Mouse (Mus musculus): ENCODE results near the gene Lgals1. TPM values are rescaled to one million over a fixed set of nuclear protein-coding genes. Genes with fewer than 3 reads are reported as not detected.

Gene Lgals1
- polyA plus RNA-seq, 1 experiment: 42.9 TPM

DNA sequence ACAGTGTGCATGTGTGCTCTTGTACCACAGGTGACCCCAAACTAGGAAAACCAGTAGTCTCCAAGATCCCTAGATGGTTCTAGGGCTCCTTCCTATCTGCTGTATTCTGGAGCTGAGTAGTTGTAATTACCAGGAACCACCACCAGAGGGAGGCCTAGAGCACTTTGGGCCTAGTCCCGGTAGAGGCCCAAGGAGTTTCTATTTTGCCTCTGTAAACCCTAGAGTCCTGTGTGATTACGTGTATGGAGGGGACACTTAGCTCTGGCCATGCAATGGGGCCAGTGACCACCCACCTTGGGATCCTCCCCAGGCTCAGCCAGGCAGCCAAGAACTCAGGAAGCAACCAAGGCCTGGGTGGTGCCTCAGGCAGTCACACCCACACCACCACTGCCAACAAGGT is 23.3 kb upstream of the Lgals1 start:
- TF ChIP-seq CTCF (IDR thresholded peaks at IDR 0.05; ENCODE audit: extremely low read depth, insufficient read depth, low read length) (peak; percentile 87), POLR2A (IDR thresholded peaks at IDR 0.05; ENCODE audit: extremely low read depth, insufficient read depth, low read length) (no peak)
- Histone ChIP-seq H3K4me3 (ENCODE audit: insufficient read depth, low read length) (no peak overlapping the region), H3K4me1 (ENCODE audit: control insufficient read depth, insufficient read depth, low read length) (peaks cover 2% of the 10 kb centered on the region; the same call in 1 of the 2 replicates), H3K27ac (ENCODE audit: insufficient read depth, low read length) (no peak overlapping the region)

DNA sequence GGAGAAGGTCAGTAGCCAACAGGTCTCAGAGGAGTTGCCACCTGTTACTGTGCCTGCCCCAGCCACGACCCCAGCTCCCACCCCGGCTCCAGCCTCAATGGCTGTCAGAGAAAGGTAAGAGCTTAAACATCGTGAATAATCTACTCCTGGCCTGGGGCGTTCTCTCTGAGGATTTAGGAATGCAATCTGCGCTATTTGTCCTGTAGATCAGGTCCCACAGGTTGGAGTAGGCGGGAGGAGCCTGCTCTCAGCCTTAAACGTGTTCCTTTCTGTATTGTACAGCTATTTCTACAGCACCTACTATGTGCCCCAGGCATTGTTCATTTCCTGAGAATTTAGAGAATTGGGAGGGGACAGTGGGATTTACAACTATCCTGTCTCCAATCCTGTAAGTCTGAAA is 18.1 kb upstream of the Lgals1 start:
- Histone ChIP-seq H3K27ac (ENCODE audit: insufficient read depth, low read length) (no peak overlapping the region), H3K4me1 (ENCODE audit: control insufficient read depth, insufficient read depth, low read length) (peaks cover 1% of the 10 kb centered on the region; the same call in 1 of the 2 replicates), H3K4me3 (ENCODE audit: insufficient read depth, low read length) (no peak overlapping the region)
- TF ChIP-seq POLR2A (IDR thresholded peaks at IDR 0.05; ENCODE audit: extremely low read depth, insufficient read depth, low read length) (no peak), CTCF (IDR thresholded peaks at IDR 0.05; ENCODE audit: extremely low read depth, insufficient read depth, low read length) (no peak)

GRCm38 (mm10) chr15:78908982-78909381 is 17.5 kb upstream of the Lgals1 start:
- Histone ChIP-seq H3K27ac (ENCODE audit: insufficient read depth, low read length) (no peak overlapping the region), H3K4me3 (ENCODE audit: insufficient read depth, low read length) (no peak overlapping the region), H3K4me1 (ENCODE audit: control insufficient read depth, insufficient read depth, low read length) (no peaks in the 10 kb centered on the region)
- TF ChIP-seq POLR2A (IDR thresholded peaks at IDR 0.05; ENCODE audit: extremely low read depth, insufficient read depth, low read length) (no peak), CTCF (IDR thresholded peaks at IDR 0.05; ENCODE audit: extremely low read depth, insufficient read depth, low read length) (no peak)

DNA sequence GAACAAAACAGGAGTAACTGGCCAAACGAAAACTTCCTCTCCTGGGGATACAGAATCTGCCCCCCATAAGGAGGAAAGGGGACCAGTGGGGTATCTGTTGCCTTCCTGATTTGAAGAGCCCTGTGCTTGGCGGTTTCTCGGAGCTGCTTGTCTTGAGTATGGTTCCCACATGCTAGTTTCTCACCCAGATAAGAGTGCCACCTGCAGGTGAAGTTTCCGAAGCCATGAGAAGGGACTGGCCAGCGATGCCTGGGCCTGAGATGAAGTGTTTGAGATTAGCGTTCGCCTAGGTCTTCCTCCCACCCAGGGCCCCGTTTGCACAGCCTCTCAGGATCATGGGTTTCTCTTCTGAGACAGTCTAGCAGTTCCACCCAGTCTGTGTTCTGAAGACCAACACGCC is 14.5 kb upstream of the Lgals1 start:
- no peak overlapping the region for H3K4me3 ChIP-seq (ENCODE audit: insufficient read depth, low read length)
- H3K4me1 ChIP-seq (ENCODE audit: control insufficient read depth, insufficient read depth, low read length): peaks cover 4% of the 10 kb centered on the region; the same call in 1 of the 2 replicates
- no peak for TF ChIP-seq POLR2A (IDR thresholded peaks at IDR 0.05; ENCODE audit: extremely low read depth, insufficient read depth, low read length)
- peak; percentile 46 for TF ChIP-seq CTCF (IDR thresholded peaks at IDR 0.05; ENCODE audit: extremely low read depth, insufficient read depth, low read length)
- H3K27ac ChIP-seq (ENCODE audit: insufficient read depth, low read length): no peak overlapping the region

DNA sequence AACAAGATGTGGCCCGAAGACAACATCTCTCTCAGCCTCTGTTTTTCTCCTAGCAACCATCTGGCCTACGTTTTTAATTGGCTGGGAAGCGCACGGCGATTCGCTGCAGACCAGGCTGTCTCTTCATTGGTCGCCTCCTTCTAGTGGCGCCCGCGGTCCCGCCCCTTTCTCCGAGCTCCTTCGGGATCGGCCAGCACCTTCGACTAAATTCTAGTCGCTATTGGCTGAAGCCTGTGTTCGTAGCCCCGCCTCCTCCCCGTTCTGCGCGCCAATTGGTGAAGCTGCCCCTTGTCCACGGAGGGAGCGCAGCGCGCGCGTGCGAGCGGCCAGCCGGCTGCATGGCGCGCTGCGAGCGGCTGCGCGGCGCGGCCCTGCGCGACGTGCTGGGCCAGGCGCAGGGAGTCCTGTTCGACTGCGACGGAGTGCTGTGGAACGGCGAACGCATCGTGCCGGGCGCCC is 12.9 kb upstream of the Lgals1 start, which contains the start of gene Pdxp:
Gene Pdxp (plus strand): TSS at position 288 of the 459 bp plus-strand sequence.
- Histone ChIP-seq H3K27ac (ENCODE audit: insufficient read depth, low read length) (peak within 1 kb of the TSS; percentile 76), H3K4me1 (ENCODE audit: control insufficient read depth, insufficient read depth, low read length) (peaks cover 6% of the 10 kb centered on the region), H3K4me3 (ENCODE audit: insufficient read depth, low read length) (peak within 1 kb of the TSS; percentile 87)
- TF ChIP-seq POLR2A (IDR thresholded peaks at IDR 0.05; ENCODE audit: extremely low read depth, insufficient read depth, low read length) (peak; percentile 72), CTCF (IDR thresholded peaks at IDR 0.05; ENCODE audit: extremely low read depth, insufficient read depth, low read length) (no peak)

DNA sequence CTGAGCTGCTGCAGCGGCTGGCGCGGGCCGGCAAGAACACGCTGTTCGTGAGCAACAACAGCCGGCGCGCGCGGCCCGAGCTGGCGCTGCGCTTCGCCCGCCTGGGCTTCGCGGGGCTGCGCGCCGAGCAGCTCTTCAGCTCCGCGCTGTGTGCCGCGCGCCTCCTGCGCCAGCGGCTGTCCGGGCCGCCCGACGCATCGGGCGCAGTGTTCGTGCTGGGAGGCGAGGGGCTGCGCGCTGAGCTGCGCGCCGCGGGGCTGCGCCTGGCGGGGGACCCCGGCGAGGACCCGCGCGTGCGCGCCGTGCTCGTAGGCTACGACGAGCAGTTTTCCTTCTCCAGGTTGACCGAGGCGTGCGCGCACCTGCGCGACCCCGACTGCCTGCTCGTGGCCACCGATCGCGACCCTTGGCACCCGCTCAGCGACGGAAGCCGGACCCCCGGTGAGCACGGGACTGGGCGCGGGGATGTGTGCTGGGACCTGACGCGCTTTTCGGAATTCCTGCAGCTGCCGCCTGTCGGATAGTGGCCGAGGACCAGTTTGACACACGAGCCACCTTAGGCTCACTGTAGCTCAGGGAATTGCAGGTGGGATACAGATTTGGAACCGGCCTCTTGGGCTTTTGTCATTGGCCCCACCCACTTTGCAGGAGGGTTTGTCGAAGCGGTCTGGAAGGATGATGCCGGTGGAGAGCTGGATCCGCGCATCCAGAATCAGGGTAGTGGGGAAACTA is 12.3 kb upstream of the Lgals1 start:
- Histone ChIP-seq H3K4me3 (ENCODE audit: insufficient read depth, low read length) (peak overlapping the region; percentile 87), H3K27ac (ENCODE audit: insufficient read depth, low read length) (peak overlapping the region; percentile 76), H3K4me1 (ENCODE audit: control insufficient read depth, insufficient read depth, low read length) (peaks cover 6% of the 10 kb centered on the region)
- no peak for TF ChIP-seq CTCF (IDR thresholded peaks at IDR 0.05; ENCODE audit: extremely low read depth, insufficient read depth, low read length)
- peak; percentile 40; the same call in 1 of the 2 replicates for TF ChIP-seq POLR2A (IDR thresholded peaks at IDR 0.05; ENCODE audit: extremely low read depth, insufficient read depth, low read length)

DNA sequence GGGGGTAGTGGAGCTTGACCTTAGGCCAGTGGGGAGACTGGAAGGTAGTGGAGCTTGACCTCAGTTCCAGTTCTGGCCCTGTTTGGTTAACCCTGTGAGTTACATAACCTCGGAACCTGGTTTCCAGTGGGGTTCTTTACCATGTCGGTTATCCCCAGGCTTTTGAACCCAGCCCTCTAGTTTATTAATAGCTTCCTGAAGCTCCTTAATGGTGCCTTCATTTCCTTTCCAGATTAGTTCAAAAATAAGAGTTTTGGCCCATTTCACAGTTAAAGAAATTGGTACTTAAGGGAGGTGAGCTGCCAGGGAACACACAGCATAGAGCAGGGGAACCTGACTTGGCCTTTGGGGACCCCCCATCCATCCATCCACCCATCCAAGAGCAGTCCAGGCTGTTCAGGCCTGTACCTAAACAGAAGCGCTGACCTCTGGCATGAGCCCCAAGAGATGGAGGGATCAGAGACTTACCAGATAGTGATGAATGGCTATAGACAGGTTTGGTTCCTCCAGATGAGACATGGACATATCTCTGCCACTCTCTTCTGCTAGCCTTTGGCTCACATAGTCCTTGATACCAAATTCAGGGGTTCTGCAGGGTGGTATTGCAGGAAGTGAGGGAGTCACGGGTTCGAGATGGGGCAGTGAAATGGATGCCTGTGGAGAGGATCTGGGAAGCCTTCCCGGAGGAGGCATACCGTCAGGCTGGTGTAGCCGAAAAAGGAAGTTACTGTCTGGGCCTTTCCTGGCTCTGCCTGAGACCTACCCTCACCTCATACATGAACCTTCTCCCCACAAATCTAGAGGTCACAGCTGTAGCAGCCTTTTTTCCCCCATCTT is 11.5 kb upstream of the Lgals1 start:
- Histone ChIP-seq H3K27ac (ENCODE audit: insufficient read depth, low read length) (peak overlapping the region; percentile 76), H3K4me1 (ENCODE audit: control insufficient read depth, insufficient read depth, low read length) (peaks cover 6% of the 10 kb centered on the region), H3K4me3 (ENCODE audit: insufficient read depth, low read length) (peak overlapping the region; percentile 87)
- no peak for TF ChIP-seq CTCF (IDR thresholded peaks at IDR 0.05; ENCODE audit: extremely low read depth, insufficient read depth, low read length)
- TF ChIP-seq POLR2A (IDR thresholded peaks at IDR 0.05; ENCODE audit: extremely low read depth, insufficient read depth, low read length): no peak

- peak; percentile 99 for TF ChIP-seq CTCF (IDR thresholded peaks at IDR 0.05; ENCODE audit: extremely low read depth, insufficient read depth, low read length)
- no peak for TF ChIP-seq POLR2A (IDR thresholded peaks at IDR 0.05; ENCODE audit: extremely low read depth, insufficient read depth, low read length)
- Histone ChIP-seq H3K27ac (ENCODE audit: insufficient read depth, low read length) (0 out of 2 replicates have a peak overlapping the region, but pooled peaks have one; percentile 76), H3K4me1 (ENCODE audit: control insufficient read depth, insufficient read depth, low read length) (peaks cover 6% of the 10 kb centered on the region), H3K4me3 (ENCODE audit: insufficient read depth, low read length) (peak overlapping the region; percentile 87)
Observed at GRCm38 (mm10) chr15:78915660-78916017, 10.9 kb upstream of the Lgals1 start.

- H3K4me3 ChIP-seq (ENCODE audit: insufficient read depth, low read length): peak overlapping the region; percentile 87
- H3K27ac ChIP-seq (ENCODE audit: insufficient read depth, low read length): no peak overlapping the region
- H3K4me1 ChIP-seq (ENCODE audit: control insufficient read depth, insufficient read depth, low read length): peaks cover 6% of the 10 kb centered on the region
- no peak for TF ChIP-seq CTCF (IDR thresholded peaks at IDR 0.05; ENCODE audit: extremely low read depth, insufficient read depth, low read length)
- TF ChIP-seq POLR2A (IDR thresholded peaks at IDR 0.05; ENCODE audit: extremely low read depth, insufficient read depth, low read length): no peak
Observed at GRCm38 (mm10) chr15:78916052-78916826, 10.3 kb upstream of the Lgals1 start.

Data from cortical plate, adult 2 months (tissue).